Mouse (Mus musculus) thymus, postnatal 25 days (tissue): ENCODE measurements around the gene Tkfc.
"Not testable (repeated sequence)": the region's sequence is repeated elsewhere in the genome, so short reads cannot be mapped to it uniquely, and the experiment has no call there.

ENCODE experiments used
- DNase-seq: peaks from one replicate; pipeline ENCODE4 v3.0.0; 2022

Tkfc gene

DNA sequence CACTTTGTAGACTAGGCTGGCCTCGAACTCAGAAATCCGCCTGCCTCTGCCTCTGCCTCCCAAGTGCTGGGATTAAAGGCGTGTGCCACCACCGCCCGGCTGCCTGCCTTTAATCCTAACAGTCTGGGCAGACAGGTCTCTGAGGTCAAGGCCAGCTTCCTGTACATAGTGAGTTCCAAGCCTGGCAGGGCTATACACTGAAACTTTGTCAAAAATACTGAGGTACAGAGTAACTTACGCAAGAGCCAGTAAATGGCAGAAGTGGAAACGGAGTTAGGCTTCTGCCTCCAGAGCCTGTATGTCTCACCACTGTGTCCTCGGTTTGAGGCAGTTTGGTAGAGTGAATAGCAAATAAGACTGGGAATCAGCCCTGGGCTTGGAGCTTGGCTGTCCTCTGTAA is 18.2 kb downstream of the Tkfc start:
- no peak for DNase-seq

DNA sequence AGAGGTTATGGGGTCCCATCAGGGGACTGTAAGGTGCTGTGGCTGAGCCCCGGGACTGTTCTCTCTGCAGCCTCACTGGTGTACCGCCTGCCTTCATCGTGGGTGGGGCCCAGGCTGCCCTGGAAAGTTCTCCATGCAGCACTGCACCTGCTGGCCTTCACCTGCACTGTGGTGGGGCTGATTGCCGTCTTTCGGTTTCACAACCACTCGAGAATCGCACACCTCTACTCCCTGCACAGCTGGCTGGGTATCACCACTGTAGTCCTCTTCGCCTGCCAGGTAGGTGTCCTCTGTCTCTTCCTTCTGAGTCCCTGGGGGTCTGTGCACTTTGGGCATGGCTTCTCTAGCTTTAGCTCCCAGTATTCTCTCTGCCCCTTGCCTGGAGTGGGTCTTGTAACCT is 20.3 kb downstream of the Tkfc start:
- DNase-seq = peak; percentile 18

DNA sequence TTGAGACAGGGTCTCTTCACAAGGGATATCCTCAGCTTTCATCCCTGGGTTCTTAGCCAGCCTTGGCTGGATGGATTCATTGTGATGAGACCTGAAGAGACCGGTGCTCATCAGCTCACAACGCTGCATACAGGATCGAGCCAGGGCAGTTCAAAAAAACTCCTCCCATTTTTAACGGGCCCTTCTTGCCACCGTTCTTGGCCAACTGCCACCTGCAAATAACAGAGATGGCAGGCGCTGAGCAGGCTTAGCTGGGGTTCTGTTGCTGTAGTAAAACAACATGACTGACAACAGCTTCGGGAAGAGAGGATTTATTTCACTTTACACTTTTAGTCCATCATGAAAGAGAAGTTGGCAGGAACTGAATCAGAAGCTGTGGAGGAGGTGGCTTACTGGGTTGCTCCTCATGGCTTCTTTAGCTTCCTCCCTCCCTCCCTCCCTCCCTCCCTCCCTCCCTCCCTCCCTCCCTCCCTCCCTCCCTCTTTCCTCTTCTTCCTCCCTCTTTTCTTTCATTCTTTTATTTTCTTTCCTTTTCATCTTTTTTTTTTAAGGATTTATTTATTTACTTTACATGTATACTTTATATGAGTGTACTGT is 21.8 kb downstream of the Tkfc start:
- no peak for DNase-seq

DNA sequence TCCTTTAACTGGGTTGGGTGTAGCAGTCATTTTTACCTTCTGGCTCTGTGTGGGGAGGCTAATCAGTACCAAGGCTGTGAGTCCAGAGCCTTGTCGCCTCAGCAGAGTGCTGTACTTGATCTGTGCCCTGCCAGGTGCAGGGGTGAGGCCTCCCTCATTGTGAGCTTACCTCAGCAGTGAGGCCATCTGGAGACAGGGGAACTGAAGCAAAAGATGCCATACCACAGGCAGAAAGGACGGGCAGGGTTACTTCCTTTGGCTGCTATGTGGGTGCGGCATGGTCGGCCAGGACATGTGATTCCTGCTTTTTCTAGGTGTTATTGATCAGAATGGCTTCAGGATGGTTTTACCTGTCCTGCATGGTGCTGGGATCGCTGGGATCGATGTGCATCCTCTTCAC is 23.5 kb downstream of the Tkfc start:
- no peak for DNase-seq

DNA sequence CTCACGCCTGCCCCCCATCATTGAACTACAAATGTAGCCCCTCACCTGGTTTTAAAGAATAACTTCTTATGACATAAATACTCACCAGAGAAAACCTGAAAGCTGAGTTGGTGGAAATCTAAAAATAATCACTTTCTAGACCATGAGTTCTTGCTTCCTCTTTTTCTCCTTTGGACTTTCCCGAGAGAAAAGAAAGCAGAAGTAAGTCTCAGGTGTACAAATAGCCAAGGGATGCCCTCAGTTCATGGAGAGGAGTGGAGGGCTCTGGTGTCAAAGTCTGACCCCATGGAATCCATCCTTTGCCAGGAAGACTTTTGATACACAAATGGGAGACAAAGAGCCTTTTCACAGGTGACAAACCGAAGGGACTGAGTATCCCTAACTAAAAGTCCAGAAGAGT is 24.7 kb downstream of the Tkfc start:
- DNase-seq = no peak

DNA sequence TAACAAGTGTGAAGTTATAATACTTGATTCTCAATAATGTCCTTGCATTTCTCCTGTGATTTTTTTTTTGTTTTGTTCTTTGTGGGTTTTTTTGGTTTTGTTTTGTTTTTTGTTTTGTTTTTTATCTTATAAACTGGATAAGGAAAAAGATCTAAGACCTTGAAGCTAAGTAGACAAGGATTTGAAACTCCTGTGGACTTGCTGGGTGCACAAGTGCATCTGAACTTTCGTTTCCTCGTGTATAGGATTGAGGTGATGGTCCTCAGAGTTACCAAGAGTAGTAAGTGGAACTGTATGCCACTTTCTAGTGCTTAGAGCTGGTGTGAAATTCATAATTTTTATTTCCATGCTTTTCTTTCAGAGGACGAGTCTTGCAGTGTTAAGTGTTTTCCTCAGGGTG is 25.4 kb downstream of the Tkfc start:
- DNase-seq = no peak

DNA sequence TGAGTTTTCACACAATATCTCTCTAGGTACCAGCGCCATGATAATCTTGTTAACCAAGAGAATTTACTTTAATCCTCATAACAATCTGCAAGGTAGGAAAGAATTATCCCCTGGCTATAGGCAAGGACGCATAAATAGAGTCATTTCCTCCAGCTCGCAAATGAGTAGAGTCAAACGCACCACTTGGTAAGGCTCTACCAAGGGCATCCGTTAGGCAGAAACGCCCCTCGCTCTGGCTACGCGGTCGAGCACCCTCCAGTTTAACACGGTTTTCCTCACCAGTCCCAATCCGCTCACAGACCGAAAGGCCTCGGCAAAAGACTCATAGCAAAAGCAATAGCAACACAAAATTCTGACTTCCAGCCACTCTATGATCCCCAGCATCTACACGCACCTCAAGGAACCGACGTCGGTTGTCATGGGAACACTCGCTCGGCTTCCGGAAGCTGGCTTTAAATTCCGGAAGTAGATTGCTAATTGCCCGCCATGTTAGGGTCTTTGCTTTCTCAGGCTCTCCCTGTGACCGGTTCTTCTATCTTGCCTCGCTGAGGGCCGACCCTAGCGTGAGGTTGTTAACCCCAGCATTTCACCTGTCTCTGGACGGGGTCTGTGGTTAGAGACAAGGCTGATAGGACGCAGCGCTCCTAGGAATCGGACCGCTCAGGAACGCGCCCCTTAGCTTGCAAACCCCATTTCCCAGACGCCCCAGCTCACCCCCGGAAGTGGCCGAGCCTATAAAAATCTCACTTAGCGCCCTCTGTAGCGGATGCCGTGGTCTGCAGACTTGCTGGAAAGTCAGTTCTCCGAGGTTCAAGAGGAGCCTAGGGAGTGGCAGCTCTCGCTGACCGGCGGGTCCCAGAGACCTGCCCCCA is 28.5 kb downstream of the Tkfc start, which contains the start of the genes Cyb561a3 and Tmem138:
TSS of gene Cyb561a3 (plus strand) at position 483 of the 872 bp plus-strand sequence.
TSS of gene Tmem138 (minus strand) at position 673 of the 872 bp plus-strand sequence.
- peak; percentile 95 for DNase-seq

DNA sequence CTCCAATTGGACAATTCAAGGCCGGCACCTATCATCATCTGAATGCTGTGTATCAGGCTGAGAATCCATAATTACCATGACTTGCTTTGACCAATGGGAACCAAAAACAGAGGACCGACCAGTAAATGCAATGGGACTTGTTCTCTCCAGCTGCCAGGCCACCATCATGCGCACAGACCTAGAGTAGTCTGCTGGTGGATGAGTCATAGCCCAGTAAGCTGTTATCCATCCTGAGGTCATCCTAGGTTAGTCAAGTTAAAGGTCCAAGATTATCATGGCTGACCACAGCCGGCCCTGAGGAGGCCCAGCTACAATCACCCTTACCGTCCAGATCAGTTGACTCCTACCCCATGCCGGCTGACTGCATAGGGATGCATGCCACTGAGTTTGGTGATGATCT is 35.8 kb downstream of the Tkfc start:
- no peak for DNase-seq

DNA sequence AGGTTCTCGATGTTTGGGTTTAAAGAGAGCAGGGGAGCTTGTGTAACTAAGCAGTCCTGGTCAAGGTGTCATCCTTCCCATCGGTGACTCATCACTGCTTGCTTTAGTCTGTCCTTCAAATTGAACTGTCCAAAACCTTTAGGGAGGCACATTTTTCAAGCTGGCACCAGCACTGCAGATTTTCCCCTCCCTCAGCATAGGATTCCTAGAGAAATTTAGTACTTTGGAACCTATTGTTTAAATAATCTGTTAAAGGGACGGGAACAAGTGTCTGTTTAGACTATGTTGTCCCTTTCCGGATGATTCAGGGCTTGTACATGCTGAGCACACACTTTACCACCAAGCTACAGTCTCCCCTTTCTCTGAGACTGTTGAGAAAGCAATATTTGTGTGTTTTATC is 40.2 kb downstream of the Tkfc start:
- DNase-seq = no peak

DNA sequence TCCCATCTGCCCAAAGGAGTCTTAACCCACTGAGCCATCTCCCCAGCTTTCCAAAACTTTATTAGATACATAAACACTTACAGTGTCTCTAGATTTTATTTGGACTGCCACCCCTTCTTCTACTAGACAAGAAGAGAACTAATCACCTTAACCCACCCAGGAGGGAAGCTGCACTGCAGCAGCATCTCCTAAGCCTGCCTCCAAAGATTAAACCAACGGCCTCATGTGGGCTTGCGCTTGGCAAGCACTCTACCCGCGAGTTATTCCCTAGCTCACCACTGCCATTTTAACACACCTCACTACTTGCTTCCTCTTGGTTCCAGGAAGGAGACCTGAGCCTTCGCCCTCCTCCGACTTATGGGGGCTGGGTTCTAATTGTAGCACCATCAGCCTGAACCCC is 41.2 kb downstream of the Tkfc start:
- no peak for DNase-seq

DNA sequence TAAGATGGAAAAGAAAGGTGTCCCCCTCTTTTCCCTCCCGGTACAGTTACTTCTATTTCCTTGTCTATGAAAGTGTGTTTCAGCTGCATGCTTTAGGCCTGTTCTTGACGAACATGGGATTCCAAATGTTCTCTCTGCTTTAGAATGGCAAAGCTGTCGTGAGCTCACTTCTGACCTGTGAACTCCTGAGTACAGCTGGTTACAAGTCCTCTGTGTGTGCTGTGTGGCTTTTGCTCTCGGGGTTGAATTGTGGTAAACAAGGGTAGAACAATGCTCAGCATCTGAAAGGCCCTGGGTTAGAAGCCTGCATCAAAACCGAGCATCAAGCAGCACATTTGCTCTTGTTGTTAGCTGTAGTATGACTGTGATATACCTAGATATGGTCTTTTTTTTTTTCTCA is 43.1 kb downstream of the Tkfc start:
- no peak for DNase-seq

DNA sequence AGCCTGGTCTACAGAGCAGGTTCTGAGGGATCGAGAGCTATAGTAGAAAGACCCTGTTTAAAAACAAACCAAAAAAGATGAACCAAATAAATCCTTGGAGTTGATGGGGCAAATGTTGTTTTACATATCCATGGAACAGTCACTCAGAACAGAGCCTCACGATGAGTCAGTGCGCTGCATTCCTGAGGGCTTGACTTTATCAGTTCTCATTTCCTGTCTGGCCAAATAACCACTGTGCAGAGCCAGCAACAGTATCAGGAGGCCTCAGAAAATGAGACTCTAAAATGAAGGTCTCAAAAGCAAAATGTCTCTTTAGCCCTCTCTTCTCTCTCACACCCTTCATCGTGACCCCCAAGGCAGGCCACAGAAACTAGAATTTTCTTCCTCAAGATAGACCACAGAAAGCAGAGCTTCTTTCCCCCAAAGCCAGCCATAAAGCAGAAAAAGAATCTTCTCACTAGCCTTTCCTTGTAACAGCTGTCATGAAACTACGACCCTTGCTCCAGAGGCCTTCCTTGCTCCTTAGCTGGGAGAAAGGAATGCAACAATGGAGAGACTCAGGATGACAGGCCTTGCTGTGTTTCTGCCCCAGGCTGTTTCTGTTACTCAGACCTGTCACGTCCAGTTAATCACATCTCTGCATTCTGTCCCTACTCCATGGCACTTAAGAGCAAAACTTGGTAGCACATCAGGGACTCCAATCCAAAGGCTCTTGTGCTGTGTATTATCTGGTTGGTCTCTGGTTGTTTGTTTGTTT is 43.7 kb downstream of the Tkfc start:
- DNase-seq = no peak

DNA sequence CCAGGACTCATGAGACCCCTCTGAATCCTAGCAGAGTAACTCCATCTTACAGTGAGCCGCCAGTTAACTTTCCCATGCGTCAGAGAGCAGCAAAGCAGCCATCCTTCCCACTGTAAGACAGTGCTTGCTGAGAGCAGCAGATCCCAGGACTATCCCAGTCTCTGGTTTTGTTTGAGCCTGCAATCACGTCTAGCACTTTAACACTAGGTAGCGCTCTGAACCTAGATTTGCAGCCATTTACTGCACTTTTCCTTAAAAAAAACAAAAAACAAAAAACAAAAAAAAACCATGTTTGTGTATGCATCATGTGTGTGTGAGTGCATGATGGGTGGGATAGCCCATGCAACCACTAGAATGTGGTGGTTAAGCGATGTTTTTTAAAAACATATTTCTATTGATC is 45.3 kb downstream of the Tkfc start:
- no peak for DNase-seq

DNA sequence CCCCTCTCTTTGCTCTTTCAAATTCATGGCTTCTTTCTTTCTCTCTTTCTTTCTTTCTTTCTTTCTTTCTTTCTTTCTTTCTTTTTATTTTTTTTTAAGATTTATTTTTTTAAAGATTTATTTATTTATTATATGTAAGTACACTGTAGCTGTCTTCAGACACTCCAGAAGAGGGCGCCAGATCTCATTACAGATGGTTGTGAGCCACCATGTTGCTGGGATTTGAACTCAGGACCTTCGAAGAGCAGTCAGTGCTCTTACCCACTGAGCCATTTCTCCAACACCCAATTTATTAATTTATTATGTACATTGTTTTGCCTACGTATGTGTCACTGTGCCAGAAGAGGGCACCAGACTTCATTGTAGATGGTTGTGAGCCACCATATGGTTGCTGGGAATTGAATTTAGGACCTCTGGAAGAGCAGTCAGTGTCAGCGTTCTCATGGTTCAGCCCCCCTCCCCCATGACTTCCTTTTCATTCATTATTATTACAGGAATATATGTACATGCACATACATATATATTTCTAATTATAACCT is 47.5 kb downstream of the Tkfc start:
- DNase-seq = not testable (repeated sequence)

DNA sequence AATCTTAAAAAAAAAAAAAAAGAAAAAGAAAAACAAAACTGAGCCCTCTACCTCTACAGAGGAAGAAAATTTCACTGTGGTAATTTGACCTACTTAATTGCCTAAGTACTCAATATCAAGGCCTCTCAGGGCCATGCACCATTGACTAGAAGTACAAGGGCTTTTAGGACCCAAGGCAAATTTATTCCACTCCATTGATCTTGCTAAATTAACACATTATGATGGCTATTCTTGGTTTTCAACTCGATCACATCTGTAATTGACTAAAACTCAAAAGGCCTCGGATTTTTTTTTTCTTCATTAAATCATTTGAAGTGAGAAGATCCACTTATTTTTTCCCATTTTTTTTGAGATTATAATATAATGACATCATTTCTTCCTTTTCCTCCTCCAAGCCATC is 48.0 kb downstream of the Tkfc start:
- DNase-seq = no peak

DNA sequence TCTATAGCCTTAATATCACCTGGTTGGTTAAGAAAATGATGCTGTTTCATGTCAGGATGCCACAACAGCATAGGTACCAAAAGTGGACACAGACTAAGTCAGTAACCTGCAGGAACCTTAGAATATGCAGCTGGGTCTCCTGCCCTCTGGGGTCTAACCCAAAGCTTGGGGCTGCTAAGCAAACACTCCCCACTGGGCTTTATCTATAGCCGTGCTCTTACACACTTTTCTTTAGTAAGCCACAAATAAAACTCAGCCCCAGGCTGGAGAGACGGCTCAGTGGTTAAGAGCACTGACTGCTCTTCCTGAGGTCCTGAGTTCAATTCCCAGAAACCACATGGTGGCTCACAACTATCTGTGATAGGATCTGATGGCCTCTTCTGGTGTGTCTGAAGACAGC is 48.5 kb downstream of the Tkfc start:
- DNase-seq = no peak

DNA sequence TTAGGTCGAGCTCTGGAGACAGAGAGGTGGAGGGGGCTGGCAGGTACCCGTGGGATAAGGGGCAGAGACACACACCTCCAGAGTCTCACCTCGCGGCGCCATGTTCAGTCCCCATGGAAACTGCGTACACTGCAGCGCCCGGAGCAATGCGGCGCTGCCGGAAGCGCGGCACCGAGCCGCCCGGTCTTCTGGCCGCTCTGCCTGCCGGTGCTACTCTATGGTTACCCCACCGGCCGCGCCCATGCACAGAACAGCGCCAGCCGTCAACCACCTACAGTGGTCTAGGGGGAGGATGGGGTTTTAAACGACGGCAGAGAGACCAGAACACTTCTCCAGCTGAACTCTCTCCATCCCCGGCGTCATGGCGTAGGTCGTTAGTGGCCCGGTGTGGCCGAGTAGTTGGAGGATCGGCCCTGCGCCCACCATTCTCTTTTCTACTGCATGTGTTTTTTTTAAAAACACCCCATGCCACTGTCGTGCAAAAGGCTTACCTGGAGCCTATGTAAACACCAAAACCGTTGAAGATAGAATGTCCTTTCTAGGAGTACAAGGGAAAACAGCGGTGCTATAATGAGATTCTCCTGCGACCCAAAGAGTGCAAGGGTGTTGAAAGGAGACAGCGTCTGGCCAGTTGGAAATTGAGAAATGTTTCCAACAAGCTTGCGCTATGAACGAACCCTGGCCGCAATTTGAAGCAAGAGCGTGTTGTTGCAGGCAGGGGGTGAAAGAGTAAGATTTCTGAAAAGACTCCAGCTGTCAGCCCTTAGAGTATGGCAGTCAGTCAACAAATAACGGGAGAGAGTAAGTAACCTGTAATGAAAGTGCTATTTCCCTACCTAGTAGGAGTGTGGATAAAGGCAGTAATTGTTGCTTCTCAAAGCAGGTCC is 49.6 kb downstream of the Tkfc start, which contains the start of gene Tmem216:
TSS of gene Tmem216 (minus strand) at position 615 of the 887 bp plus-strand sequence.
- peak; percentile 88 for DNase-seq

DNA sequence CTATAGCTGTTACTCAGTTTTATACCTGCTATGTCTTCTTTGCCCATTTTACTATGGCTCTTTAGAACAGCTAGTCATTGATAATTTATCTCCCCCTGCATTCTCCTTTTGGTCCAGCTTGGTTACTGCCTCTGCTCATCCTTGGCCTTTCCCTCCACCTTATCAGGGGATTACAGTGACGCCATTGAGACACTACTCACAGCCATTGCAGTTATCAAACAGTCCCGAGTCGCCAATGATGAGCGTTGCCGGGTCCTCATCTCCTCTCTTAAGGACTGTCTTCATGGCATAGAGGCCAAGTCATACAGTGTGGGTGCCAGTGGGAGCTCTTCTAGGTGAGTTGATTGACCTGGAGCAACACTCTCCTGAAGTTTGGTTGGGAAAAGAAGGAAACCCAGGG is 66.0 kb downstream of the Tkfc start:
- DNase-seq = no peak
